Mouse (Mus musculus): ENCODE measurements around the gene Olfr91.

DNA sequence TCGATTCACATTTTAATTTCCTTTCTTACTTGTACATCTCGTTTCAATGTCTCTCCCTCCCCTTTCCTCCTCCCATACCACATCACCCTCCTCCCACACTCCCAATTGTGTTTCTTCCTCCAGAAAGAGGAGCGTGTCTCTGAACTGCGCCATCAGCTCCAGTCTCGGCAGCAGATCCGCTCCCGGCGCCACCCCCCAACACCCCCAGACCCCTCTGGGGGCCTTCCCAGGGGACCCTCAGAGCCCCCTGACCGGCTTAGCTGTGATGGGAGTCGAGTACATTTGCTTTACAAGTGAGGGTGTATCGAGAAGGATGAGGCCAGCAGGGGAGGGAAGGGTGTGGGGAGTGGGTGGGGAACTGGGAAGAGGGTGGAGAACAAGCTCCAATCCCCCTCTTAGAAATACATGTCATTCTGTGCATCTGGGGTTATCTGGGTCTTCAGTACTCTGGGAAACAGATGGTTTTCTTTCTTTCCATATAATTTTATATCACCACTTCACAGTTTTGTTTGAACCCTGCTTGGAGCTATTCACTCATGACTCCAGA, 25.3 kb downstream of the Olfr91 start:
- TF ChIP-seq CTCF (conservative IDR thresholded peaks at IDR 0.05; ENCODE audit: low read length) (no peak), NANOG (IDR thresholded peaks at IDR 0.05; ENCODE audit: borderline replicate concordance, low read length) (no peak), POU5F1 (IDR thresholded peaks at IDR 0.05; ENCODE audit: borderline replicate concordance, low read length) (no peak)

Measured in E14TG2a.4 (cell line).